Mouse (Mus musculus): ENCODE data around the gene Agap1. TPM values are rescaled to one million over a fixed set of nuclear protein-coding genes. Genes with fewer than 3 reads are reported as not detected.

Agap1 gene
- total RNA-seq, 2 experiments from 2014 or later, result 83.4 to 86.1 TPM

- no peak for DNase-seq (ENCODE audit: low spot score in 2 of 2)
These were observed 248.7 kb downstream of the Agap1 start for GRCm38 (mm10) chr1:89703294-89703693.

- no peak for DNase-seq (ENCODE audit: low spot score in 2 of 2)
These were observed 251.1 kb downstream of the Agap1 start for GRCm38 (mm10) chr1:89705670-89706069.

- DNase-seq (ENCODE audit: low spot score in 2 of 2), result no peak
These were observed 252.3 kb downstream of the Agap1 start for GRCm38 (mm10) chr1:89706862-89707261.

- no peak for DNase-seq (ENCODE audit: low spot score in 2 of 2)
These were observed 253.3 kb downstream of the Agap1 start for GRCm38 (mm10) chr1:89707756-89708480.

GRCm38 (mm10) chr1:89709824-89710223 lies 255.2 kb downstream of the Agap1 start:
- no peak for DNase-seq (ENCODE audit: low spot score in 2 of 2)

GRCm38 (mm10) chr1:89713681-89714080 lies 259.1 kb downstream of the Agap1 start:
- no peak for DNase-seq (ENCODE audit: low spot score in 2 of 2)

- no peak for DNase-seq (ENCODE audit: low spot score in 2 of 2)
These were observed 259.8 kb downstream of the Agap1 start for GRCm38 (mm10) chr1:89714165-89714980.

GRCm38 (mm10) chr1:89716234-89716633 lies 261.6 kb downstream of the Agap1 start:
- no peak for DNase-seq (ENCODE audit: low spot score in 2 of 2)

GRCm38 (mm10) chr1:89717100-89717499 lies 262.5 kb downstream of the Agap1 start:
- DNase-seq (ENCODE audit: low spot score in 2 of 2), result no peak

- no peak for DNase-seq (ENCODE audit: low spot score in 2 of 2)
These were observed 264.3 kb downstream of the Agap1 start for GRCm38 (mm10) chr1:89718782-89719403.

- DNase-seq (ENCODE audit: low spot score in 2 of 2), result no peak
These were observed 269.5 kb downstream of the Agap1 start for GRCm38 (mm10) chr1:89724141-89724540.

GRCm38 (mm10) chr1:89724555-89724954 lies 269.9 kb downstream of the Agap1 start:
- DNase-seq (ENCODE audit: low spot score in 2 of 2), result no peak

- no peak for DNase-seq (ENCODE audit: low spot score in 2 of 2)
These were observed 270.4 kb downstream of the Agap1 start for GRCm38 (mm10) chr1:89724957-89725356.

- DNase-seq (ENCODE audit: low spot score in 2 of 2), result no peak
These were observed 273.9 kb downstream of the Agap1 start for GRCm38 (mm10) chr1:89728481-89728880.

GRCm38 (mm10) chr1:89730589-89731195 lies 276.1 kb downstream of the Agap1 start:
- DNase-seq (ENCODE audit: low spot score in 2 of 2), result no peak

GRCm38 (mm10) chr1:89734368-89734767 lies 279.8 kb downstream of the Agap1 start:
- DNase-seq (ENCODE audit: low spot score in 2 of 2), result no peak

- no peak for DNase-seq (ENCODE audit: low spot score in 2 of 2)
These were observed 280.5 kb downstream of the Agap1 start for GRCm38 (mm10) chr1:89735146-89735545.

GRCm38 (mm10) chr1:89736021-89736420 lies 281.4 kb downstream of the Agap1 start:
- no peak for DNase-seq (ENCODE audit: low spot score in 2 of 2)

GRCm38 (mm10) chr1:89739067-89739774 lies 284.6 kb downstream of the Agap1 start:
- no peak for DNase-seq (ENCODE audit: low spot score in 2 of 2)

- DNase-seq (ENCODE audit: low spot score in 2 of 2), result no peak
These were observed 285.1 kb downstream of the Agap1 start for GRCm38 (mm10) chr1:89739775-89740099.

- DNase-seq (ENCODE audit: low spot score in 2 of 2), result no peak
These were observed 287.8 kb downstream of the Agap1 start for GRCm38 (mm10) chr1:89742359-89742758.

Measured in gastrocnemius, postnatal 4 days (tissue).